Mouse (Mus musculus) Patski (cell line): ENCODE measurements around the gene Dmtf1. TPM values are rescaled to one million over a fixed set of nuclear protein-coding genes. Genes with fewer than 3 reads are reported as not detected.
A peak's percentile ranks its signal among the peaks of the same experiment; 100 is the strongest.

ENCODE experiments used
- ATAC-seq: fragments of 100-300 bp; one replicate; pipeline ENCODE4 v1.8.0; 2021
- CTCF ChIA-PET: fragments of 350-600 bp; sonication (Branson Sonifier 250); formaldehyde crosslinking; loops from one replicate; lab custom pipeline; 2022; ENCODE audit warnings: inconsistent platforms; lab: Charles Lee
- POLR2A ChIA-PET: fragments of 350-600 bp; sonication (Branson Sonifier 250); formaldehyde crosslinking; loops from one replicate; lab custom pipeline; 2022; ENCODE audit warnings: antibody characterized with exemption, inconsistent platforms; lab: Charles Lee
- DNase-seq: peaks from one replicate; pipeline ENCODE4 v3.0.0-alpha.2; 2011; ENCODE audit warnings: low read depth, low spot score
- H3K27me3 ChIP-seq: fragments of 371-371 bp; one replicate; pipeline ENCODE4 v1.5.1; 2021
- CTCF ChIP-seq: fragments of 100-300 bp; IDR thresholded peaks from one replicate; pipeline ENCODE4 v1.5.1; 2021
- in situ Hi-C: fragments of 300-500 bp; cut with MboI; formaldehyde crosslinking; loops from 3 replicates; pipeline ENCODE4 v1.11.1; 2018; ENCODE audit warnings: low pct_unique_long_range_greater_than_20kb, mixed read lengths
- polyA plus RNA-seq: library from polyadenylated mRNA; unstranded; gene quantifications from one replicate; pipeline ENCODE4 v1.2.3, GENCODE M21; 2021

Gene Dmtf1
- polyA plus RNA-seq, 1 experiment from 2014 or later, result 38.5 TPM

DNA sequence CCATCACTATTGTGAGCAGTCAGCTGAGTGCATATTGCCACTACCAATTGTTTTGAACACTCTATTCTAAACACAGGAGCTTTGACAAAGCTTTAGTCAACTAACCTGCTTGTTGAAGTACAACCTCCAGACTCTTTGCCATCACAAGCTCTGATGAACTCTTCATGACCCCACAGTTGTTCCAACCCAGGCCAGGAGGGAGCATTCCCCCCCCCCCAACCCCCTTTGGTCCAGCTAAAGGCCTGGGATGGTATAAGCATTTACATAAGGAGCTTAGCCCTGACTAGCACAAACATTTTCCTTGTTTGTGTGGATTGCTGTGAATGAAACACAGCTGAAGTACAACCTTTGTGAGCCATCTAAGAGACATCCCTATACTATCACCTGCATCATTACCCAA lies 4.8 kb downstream of the Dmtf1 start:
- POLR2A ChIA-PET, result interaction anchor here (0.6 kb wide), 1 partner anchor 10 kb away, joined by 3 read pairs; no protein-coding TSS in a partner anchor
- CTCF ChIA-PET, result interaction anchor here (1.8 kb wide), 1 partner anchor 22 kb away, joined by 7 read pairs; no protein-coding TSS in a partner anchor
- TF ChIP-seq CTCF, result no peak
- in situ Hi-C loops, result no loop called here
- no peak for DNase-seq
- ATAC-seq, result no peak
- H3K27me3 ChIP-seq, result no peaks in the 10 kb centered on the region

DNA sequence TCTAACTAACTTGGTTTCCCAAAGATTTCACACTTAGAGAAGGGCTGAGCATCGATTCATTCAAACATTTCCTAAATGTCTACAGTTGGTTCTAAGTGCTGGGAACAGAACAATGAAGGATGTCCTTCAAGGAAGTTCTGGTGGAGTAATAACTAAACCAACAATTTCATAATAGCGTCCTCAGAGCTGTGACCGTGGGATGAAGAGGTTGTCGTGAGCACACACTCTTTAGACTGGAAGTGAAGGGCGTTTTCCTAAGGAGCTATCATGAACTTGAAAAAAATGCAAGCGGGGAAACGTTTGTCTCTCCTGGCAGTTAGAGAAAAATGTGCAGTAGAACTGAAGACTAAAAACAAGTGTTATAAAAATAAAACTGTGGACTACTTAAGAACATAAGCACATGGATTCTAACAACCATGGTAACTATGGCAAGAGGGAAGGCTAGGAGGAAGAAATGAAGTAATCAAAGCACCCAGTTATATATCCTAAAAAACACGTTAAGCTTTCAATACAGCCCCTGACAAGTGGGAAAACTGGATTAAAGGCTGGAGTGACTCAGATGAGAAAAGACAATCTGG lies 12.2 kb downstream of the Dmtf1 start:
- no peaks in the 10 kb centered on the region for H3K27me3 ChIP-seq
- DNase-seq (no peak), ATAC-seq (no peak)
- TF ChIP-seq CTCF, result no peak
- ChIA-PET POLR2A (interaction anchor here (0.6 kb wide), 1 partner anchor 308 kb away, joined by 5 read pairs; no protein-coding TSS in a partner anchor), CTCF (interaction anchor here (1.1 to 1.8 kb wide), 2 partner anchors 11 to 37 kb away, joined by 3 to 5 read pairs; no protein-coding TSS in a partner anchor)
- in situ Hi-C loops, result no loop called here

DNA sequence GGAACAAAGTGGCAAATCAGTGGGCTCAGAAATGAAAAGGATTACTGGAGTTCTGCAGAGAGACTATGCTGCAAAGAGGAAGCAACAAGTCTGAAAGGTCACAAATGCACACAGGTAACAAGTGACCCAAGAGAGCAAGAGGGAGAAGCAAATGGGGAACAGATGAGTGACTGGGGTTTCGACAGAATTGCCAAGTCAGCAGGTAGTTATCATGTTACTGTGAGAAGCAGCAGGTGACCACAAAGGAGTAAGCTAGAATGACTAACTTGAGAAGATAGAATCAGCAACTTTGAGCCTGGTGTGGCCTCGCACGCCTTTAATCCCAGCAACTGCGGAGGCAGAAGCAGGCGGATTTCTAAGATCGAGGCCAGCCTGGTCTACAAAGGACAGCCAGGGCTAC lies 19.2 kb downstream of the Dmtf1 start:
- ChIA-PET CTCF (no interaction called here), POLR2A (no interaction called here)
- TF ChIP-seq CTCF, result no peak
- H3K27me3 ChIP-seq, result no peaks in the 10 kb centered on the region
- in situ Hi-C loops, result no loop called here
- DNase-seq (no peak), ATAC-seq (no peak)

DNA sequence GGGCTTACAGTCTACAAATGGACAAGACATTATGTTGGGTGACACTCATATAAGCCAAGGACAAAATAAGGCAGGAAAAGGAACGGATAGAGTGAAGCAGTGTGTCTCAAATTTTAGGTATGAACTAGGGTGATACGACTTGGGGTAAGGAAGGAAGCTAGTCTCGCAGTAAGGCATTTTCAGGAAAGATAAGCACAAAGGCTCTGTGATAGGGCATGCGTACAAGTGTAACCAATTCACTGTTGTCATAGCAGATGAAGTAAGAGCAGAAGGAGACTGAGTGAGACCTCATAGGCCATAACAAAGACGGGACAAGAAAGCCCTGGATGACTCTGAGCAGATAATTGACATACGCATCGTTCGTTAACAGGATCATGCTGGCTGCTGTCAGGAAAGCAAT lies 20.9 kb downstream of the Dmtf1 start:
- CTCF ChIA-PET, result interaction anchor here (1.6 kb wide), 1 partner anchor 12 kb away, joined by 5 read pairs; no protein-coding TSS in a partner anchor
- H3K27me3 ChIP-seq, result no peaks in the 10 kb centered on the region
- in situ Hi-C loops, result no loop called here
- POLR2A ChIA-PET, result no interaction called here
- DNase-seq (no peak), ATAC-seq (no peak)
- TF ChIP-seq CTCF, result no peak

DNA sequence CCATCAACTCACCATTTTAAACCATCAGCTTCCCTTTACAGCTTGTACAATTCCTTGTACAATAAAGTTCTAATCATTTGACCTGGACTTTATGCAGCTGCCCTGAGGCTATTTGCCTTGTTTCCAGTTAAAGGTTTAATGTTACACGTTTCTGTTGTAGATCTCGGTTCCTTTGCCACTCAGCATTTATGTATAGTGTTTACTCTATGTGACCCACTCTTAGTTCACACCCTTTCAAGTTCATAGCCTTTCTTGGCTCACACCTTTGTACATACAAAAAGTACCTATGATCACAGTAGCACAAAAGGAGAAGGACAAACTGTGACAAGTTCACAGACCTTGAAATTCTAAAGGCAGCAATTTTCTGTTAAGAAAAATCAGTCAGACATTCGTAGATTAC lies 26.0 kb downstream of the Dmtf1 start:
- in situ Hi-C loops, result no loop called here
- POLR2A ChIA-PET, result no interaction called here

DNA sequence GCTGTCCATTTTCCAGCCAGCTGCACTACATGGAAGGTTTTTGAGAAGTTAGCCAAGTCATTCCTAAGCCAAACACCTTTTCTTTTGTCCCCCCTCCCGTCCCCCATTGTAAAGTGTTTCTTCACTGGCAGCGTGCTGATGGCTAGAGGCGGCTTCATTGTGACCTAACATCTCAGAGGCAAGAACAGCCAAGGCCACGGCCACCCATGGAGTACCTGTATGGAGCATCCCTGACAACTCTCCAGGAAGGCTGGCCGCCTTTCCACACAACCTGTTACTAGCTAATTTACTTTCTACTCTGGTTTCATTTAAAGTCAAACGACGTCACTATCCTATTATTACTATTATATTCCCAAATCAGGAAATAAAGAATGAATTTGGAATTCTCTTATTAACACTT lies 29.8 kb downstream of the Dmtf1 start:
- DNase-seq (no peak), ATAC-seq (no peak)
- in situ Hi-C loops, result no loop called here
- ChIA-PET POLR2A (no interaction called here), CTCF (no interaction called here)
- no peaks in the 10 kb centered on the region for H3K27me3 ChIP-seq
- TF ChIP-seq CTCF, result no peak

More for the DNA sequence above, 26.0 kb downstream of the Dmtf1 start:
- no peak for ATAC-seq
- DNase-seq, result no peak
- TF ChIP-seq CTCF, result no peak
- CTCF ChIA-PET, result interaction anchor here (1.0 to 2.1 kb wide), 3 partner anchors 9 to 28 kb away, joined by 3 to 7 read pairs (median 3); no protein-coding TSS in a partner anchor
- H3K27me3 ChIP-seq, result no peaks in the 10 kb centered on the region

DNA sequence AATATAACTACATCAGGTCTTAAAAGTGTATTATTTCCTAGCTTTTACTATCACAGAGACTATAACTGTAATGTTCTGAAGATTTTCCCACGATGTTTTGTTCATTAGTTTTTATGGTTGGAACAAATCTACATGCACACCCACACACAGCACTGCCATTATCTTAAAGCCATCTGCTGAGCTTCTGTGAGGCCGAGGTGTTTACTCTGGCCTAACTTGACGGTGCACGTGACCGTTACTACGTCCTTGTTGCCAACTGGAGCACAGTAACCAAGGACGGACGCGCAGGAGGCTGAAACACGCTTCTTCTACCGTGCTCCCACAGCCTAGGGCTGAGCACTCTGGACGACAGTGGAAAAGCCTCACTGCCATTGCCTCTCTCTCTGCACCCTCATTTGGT lies 33.0 kb downstream of the Dmtf1 start:
- DNase-seq (no peak), ATAC-seq (no peak)
- in situ Hi-C loops, result no loop called here
- CTCF ChIA-PET, result interaction anchor here (1.2 to 2.2 kb wide), 4 partner anchors 13 to 26 kb away, joined by 3 to 7 read pairs (median 4); no protein-coding TSS in a partner anchor
- TF ChIP-seq CTCF, result no peak
- POLR2A ChIA-PET, result no interaction called here
- H3K27me3 ChIP-seq, result no peaks in the 10 kb centered on the region

DNA sequence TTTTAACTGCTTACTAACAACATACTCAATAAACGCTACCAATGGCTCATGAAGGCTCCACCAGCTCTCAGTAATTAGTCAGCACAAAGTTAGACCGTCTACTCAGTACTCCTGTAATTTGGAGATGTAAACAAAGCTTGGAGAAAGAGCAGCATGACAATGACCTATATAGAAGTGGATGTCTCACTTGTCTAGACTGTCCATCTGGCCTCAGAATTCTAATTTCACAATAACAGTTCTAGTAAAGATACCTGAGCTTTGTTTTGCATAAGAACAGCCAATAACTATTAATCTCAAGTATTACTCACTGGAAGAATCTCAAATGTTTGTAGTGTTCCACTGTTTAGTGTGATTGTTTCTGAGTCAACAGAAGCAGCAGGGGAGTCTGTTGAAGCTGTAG lies 37.4 kb downstream of the Dmtf1 start:
- TF ChIP-seq CTCF, result no peak
- CTCF ChIA-PET, result interaction anchor here (0.8 to 2.7 kb wide), 6 partner anchors 10 to 51 kb away, joined by 3 to 14 read pairs (median 6); no protein-coding TSS in a partner anchor
- POLR2A ChIA-PET, result no interaction called here
- DNase-seq (no peak), ATAC-seq (no peak)
- H3K27me3 ChIP-seq, result no peaks in the 10 kb centered on the region
- in situ Hi-C loops, result loop anchor here (25.0 kb wide), 3 partner anchors 487 to 962 kb away; no protein-coding TSS in a partner anchor

DNA sequence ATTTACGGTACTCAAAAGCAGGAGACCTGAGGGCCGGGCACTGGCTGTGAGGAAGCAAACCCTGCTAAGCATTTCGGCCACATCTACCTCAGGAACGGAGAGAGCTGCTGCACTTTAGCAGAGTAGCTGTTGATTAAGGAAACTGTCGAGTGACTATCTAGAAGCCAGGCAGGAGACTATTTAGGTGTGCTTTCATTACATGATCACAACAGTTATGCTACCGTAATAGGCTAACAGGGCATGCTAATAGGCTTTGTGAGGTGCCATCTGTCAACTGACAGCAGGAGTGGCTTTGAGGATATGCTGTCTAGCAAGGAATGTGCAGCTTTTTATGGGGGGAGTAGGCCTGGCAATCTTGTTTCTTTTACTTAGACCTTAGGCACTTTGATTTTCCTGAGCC lies 47.4 kb downstream of the Dmtf1 start:
- no peak for ATAC-seq
- DNase-seq, result no peak
- no peak for TF ChIP-seq CTCF
- in situ Hi-C loops, result loop anchor here (10.0 to 25.0 kb wide), 4 partner anchors 119 to 952 kb away; partner anchors contain the start of gene Crot
- ChIA-PET CTCF (interaction anchor here (1.3 to 2.2 kb wide), 2 partner anchors 12 to 15 kb away, joined by 3 to 5 read pairs; no protein-coding TSS in a partner anchor), POLR2A (interaction anchor here (1.0 kb wide), 1 partner anchor 11 kb away, joined by 3 read pairs; no protein-coding TSS in a partner anchor)
- H3K27me3 ChIP-seq, result no peaks in the 10 kb centered on the region

DNA sequence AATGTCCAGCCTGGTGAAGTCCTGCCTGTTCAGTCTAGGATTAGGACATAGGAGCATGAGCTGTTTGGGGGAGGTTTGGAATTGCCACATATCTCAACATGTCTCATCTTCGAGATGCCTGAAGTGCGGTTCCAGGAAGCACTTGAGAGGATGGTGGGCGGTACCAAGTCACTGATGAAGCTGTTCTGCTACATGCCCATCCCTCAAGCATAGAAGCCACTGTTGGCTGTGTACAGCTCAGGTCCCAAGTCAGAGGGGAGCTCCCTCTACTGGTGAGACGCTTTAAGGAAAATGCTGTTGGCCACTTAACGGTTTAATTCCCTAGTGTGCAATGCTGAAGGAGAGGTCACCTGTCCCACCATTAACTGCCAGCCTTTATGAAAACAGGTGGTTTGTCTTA lies 49.8 kb downstream of the Dmtf1 start:
- TF ChIP-seq CTCF, result peak; percentile 86
- ChIA-PET POLR2A (no interaction called here), CTCF (interaction anchor here (0.8 to 2.4 kb wide), 28 partner anchors 9 to 694 kb away, joined by 3 to 25 read pairs (median 4); partner anchors contain the start of gene Tmem243)
- DNase-seq, result no peak
- peak; percentile 82 for ATAC-seq
- in situ Hi-C loops, result loop anchor here (10.0 to 25.0 kb wide), 4 partner anchors 117 to 949 kb away; partner anchors contain the start of gene Crot
- no peaks in the 10 kb centered on the region for H3K27me3 ChIP-seq

DNA sequence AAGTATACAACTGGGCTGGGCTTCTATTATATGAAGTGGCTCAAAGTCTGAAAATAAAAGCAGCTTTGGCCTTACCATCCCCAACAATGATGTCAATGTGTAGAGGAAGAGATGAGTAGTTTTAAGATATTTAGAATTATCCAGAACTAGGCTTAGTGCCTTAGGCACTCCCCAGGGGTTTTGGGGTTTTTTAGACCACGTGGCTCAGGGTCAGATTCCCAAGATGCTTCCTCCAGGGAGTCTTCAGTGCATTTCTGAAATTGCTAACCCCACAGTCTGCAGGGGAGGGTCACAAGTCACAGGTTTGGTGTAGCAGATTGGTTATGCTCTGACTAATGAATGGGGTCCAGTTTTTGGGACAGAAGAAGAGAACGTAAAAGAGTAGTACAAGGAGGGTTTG lies 50.3 kb downstream of the Dmtf1 start:
- ChIA-PET POLR2A (no interaction called here), CTCF (interaction anchor here (0.8 to 2.4 kb wide), 23 partner anchors 8 to 694 kb away, joined by 3 to 25 read pairs (median 5); partner anchors contain the start of gene Tmem243)
- in situ Hi-C loops, result loop anchor here (10.0 to 25.0 kb wide), 4 partner anchors 116 to 949 kb away; partner anchors contain the start of gene Crot
- TF ChIP-seq CTCF, result no peak
- DNase-seq (no peak), ATAC-seq (no peak)
- no peaks in the 10 kb centered on the region for H3K27me3 ChIP-seq
